Mouse (Mus musculus) naive thymus-derived CD4-positive, alpha-beta T cell, adult 2 months (primary cell): ENCODE data around the gene U2af2.

Source experiments
- DNase-seq: peaks from one replicate; pipeline ENCODE4 v3.0.0-alpha.2; 2011; ENCODE audit warnings: low read depth

U2af2 gene

DNA sequence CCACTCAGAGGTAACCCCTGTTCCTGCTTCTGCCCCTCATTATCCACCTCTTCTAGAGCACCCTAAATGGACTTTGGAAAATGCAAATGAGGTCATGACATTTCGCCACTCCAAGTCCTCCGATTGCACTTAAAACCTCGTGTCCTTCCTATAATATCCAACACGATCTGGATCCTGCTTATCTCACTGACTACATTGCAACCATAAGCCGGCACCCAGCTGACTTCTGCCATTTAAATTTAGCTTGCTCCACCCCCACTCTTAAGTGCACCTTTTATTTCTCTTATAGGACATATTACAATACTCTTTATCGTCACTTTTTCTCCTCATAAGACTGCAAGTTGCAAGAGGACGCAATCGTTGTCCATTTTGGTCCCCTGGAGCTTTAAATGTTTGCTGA lies 24.5 kb upstream of the U2af2 start:
- no peak for DNase-seq

DNA sequence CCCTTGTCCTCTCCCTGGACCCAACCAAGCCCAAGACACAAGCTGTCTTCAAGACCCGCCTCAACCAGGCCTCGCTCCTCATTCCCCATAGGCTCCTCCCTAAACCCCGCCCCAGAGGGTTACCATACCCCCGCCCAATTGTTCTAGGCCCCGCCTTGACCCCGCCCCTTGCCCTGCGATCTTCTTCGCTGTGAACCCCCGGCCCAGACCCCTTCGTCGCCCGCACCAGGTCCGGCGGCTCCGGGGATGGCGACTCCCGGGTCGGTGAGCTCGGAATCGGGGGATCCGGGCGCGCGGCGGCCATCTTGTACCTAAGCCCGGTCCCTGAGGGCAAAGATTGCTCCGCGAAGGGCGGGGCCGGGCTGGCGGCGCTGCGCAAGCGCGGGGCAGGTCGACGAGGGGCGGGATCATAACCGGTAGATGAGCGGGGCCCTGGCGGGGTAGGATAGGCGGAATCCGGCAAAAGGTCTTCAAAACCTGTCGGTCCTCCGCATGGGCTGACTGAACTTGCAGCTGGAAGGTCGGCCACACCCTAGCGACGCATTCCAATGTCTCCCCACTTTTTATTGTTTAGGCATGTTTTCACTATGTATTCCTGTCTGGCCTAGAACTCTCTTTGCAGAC lies 23.7 kb upstream of the U2af2 start, which contains the start of gene Zfp784:
Gene Zfp784, minus strand, starts transcription at position 338 of the 624 bp plus-strand sequence.
- peak; percentile 96 for DNase-seq

DNA sequence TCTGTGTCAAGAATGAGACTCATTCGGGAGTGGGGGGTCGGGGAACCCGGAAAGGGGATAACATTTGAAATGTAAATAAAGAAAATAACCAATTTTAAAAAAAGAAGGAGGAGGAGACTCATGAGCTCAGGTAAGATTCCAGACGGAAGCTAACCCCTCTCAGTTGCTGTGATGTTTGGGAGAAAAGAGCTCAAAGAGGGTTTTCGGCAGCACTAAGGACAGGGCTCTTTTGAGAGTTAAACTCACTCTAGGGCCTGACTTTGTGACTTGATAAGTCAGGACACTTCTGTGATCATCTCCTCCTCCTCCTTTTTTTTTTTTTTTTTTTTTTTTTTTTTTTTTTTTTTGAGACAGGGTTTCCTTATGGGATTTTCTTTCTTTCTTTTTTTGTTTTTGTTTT lies 23.0 kb upstream of the U2af2 start:
- DNase-seq: no peak

DNA sequence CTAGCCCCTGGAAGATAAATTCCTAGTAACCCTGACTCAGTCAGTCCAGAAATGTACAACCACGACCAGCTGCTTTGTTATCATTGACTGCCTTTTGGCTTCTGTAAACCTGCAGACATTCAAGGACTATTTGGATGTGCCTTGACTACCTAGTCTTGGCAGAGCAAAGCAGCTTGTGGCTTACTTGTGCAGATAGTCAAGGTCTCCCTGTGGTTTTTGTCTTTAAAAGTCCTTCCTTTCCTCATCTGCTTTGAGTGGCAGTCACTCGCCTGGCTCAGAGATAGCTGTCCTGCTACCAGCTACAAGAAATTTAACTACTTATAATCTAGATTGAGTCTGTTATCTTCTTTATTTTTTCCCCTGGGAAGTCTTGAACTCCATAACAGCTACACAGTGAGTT lies 17.0 kb upstream of the U2af2 start:
- DNase-seq: no peak

DNA sequence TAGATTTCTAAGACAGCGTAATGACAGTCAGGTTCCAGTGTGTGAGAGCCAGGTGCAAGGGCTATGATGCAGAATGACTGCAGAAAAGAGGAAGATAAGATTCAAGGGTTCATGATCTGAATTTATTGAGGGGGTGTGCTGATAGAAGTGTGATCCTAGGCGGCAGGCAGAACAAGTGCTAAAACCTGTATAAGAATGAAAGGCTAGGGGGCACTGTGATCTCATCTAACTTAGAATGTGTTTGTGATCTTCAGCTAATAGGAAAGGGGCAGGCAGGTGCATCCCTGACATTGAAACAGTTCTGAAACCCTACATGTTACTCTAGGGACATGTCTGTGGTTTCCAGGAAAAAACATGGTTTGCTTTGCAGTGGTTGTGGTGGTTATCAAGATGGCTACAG lies 15.8 kb upstream of the U2af2 start:
- no peak for DNase-seq

DNA sequence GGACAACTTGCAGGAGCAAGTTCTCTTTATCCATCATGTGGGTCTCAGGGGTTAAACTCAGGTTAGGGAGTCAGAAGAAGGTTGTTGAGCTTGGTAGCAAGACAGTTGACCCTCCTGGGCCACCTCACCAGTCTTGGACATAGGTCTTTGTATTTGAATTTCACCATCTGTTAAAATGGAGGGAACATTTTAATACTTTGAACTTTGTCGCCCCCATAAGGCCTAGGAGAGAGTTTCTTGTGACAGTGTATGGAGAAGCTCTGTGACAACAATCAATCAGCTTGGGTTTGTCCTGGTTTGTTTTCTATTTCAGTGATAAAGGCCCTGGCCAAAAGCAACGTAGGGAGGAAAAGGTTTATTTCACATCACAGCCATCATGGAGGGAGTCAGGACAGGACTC lies 14.6 kb upstream of the U2af2 start:
- peak; percentile 78 for DNase-seq

DNA sequence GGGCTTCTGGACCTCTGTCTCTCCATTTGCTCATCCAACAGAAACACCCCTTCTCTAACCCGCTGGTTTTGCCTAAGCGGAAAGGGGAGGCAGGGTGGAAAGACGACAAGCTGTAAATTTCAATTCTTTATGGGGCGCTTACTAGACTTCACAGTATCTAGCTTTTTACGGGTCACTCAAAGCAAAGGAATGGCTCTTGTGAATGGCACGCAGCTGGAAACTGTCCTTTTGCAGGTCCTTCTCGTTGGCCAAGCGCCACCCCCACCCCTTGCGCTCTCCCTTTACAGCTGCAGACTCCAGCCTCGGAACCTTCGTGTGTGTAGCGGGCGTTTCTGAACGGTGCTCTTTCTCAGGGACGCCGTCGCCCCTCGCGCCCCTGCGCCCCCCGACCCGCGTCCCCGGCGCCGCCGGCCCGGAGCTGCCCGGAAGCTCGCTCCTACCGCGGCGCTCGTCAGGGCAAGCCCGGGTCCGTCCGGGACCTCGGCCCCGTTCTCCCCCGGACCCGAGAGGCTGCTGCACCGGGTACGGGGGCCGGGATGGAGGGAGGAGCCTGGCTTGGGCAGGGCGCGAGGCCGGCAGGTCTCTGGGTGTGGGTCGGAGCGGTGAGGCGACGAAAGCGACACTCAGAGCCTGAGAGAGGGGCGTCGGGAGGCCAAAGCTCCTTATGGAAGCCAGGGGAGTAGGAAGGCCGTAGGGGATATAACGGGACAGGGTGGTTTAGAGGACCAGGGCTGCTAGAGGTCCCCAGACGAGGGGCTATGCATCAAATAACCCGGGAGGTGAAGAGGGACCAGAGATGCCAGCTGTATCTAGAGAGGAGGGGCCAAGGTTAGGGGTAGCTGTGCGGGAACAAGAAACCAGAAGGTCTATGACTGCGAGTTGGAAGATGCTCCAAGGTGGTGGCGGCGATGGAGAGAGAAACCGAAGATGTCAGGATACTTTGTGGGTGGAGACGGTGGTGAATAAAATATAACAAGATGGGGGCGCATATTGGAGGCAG lies 10.4 kb upstream of the U2af2 start, which contains the start of gene Zfp580:
Gene Zfp580, plus strand, starts transcription at position 346 of the 1,000 bp plus-strand sequence.
- peak; percentile 83 for DNase-seq

DNA sequence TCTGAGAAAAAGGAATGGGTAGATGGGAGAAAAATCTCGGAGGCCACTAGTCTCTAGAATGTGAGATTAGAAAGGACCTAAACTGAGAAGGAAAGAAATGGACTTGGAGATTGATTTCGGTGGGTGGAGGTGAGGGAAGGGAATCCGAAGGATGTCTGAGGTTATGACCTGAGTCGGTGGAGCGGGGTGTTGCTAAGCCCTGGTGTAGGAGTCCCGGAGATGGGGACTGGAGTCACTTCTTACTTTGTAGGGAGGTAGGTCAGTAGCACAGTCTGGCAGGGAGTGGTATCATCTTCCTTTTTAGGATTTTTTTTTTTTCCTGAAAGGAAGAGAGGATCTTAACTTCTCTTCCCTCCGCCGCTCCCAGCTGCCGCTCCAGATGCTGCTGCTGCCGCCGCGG lies 9.5 kb upstream of the U2af2 start:
- DNase-seq: peak; percentile 39

DNA sequence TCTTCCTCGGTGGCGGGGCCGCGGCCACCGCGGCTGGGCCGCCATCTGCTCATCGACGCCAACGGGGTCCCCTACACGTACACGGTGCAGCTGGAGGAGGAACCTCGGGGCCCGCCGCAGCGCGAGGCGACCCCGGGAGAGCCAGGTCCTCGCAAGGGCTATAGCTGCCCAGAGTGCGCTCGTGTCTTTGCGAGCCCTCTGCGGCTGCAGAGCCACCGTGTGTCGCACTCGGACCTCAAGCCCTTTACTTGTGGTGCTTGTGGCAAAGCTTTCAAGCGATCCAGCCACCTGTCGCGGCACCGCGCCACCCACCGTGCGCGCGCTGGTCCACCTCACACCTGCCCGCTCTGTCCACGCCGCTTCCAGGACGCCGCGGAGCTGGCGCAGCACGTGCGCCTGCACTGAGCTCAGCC lies 9.0 kb upstream of the U2af2 start:
- DNase-seq: no peak

DNA sequence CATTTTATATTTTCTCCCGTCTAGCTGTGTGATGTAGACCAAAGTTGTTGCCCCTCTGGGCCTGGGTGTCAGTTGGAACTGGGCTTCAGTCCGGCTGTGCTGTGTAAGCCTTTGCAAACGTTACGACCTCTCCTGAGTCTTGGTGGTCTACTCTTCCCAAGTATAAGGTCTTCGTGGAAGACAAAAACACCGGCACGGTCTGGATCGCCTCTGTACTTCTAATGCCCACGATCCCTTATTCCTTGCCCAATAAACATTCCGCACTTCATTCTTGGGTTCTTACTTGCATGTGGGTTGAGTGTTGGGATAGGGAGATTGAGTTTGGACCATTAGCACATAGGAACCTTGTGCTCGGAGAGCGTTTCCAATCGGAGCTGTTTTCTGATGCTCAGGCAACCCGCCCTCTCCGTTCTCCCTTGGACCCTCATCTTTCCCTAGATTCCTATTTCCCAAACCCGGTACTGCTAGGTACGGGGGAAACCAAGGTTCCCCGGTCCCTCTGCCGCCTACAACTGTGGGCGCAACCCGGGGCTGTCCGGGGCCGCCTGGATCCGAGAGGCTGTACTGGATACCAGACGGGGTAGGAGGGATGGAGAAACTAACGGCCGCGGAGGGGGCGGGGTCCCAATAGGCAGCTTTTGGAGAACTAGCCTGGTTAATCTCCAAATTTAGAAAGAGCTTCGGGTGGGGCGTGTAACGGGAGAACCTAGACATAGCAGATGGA lies 8.3 kb upstream of the U2af2 start:
- no peak for DNase-seq

DNA sequence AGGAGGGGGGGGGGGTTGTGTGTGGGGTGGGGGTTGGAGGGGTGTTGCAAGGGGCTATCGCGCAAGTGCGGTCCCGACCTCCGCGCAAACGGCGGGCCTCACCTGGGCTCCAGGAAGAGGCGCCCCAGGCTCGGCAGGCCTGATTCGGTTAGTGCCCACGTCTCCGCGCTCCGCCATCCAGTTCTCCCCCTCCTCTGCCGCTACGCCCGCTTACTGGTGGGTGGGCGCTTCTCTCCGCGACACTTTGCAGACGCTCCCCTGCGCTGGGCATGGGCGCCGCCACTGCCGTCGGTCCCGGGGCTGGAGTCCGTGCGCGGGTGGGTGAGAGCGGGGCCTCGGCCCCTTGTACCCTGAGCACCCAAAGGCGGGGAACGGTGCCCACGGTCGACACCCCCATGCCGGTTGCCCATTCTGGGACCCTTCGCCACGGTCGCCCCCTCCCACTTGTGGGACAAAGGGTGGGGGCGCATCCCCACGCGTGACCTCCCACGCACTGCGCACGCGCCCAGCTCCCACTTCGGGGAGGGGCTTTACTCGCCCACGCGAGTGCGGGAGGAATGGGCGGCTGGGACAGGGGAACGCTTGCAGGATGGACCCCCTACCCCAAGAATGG lies 5.2 kb upstream of the U2af2 start:
- DNase-seq: no peak

DNA sequence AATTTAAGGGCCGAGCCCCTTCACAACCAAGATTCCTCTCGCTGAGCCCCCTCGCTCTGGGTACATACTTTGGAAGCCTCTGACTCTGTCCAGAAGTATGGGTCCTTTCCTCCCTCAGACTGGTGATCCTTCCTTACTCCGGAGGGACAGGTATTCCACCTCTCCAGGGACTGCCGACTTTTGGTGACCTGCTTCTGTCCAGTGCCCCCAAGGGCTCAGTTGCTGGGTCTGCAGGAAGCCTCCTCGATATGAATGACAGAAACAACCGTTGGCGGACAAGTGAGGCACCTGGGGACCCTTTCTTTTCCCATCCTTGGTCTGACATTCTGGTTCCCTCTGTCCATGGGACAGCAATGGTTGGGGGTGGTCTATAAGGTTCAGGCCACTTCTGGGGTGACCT lies 4.6 kb upstream of the U2af2 start:
- no peak for DNase-seq

DNA sequence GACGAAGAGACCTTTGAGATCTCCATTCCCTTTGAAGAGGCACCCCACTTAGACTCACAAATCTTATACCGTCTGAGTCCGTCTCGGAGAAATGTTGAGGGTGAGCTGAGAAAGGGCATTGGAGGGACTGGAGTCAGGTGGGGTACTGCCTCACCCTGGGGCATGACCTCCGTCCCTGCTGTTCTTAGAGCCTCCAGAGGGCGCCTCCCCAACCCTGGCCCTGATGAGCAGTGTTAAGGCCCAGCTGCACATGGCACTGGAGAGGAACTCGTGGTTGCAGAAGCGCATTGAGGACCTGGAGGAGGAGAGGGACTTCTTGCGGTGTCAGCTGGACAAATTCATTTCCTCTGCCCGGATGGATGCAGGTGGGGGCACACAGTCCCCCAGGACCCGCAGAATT lies 4.1 kb upstream of the U2af2 start:
- peak; percentile 48 for DNase-seq

DNA sequence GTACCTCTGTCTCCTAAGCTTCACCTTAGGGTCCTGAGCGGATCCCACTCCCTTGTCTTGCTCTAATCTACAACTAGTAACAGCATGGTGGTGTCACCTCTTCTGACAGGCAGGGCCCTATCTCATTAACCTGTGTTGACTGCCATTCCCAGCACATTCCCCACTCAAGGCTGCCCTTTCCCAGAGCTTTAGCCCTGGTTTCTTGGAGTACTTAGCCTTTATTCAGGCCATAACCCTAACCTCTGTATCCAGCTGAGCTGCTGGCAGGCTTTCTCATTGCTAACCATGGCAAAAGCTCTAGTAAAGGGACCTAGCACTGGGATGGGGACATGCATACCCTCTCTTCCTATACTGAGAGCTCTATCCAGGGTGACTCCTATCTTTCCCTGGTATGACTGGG lies 3.3 kb upstream of the U2af2 start:
- no peak for DNase-seq

DNA sequence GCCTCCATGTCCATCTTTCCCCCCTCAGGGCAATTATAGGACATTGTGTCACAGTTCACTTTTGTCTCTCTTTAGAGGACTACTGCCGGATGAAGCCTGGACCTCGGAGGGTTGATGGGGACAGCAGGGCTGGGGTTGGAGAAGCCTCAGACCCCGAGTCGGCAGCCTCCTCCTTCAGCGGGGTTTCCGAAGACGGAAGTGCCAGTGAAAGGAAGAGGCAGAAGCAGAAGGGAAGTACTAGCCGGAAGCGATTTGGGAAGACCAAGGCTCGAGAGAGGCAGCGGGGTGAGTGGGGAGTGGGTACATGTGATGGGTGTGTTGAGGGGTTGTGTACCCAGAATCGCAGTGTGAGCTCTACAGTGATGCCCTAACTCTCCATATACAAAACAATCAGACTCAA lies 2.5 kb upstream of the U2af2 start:
- DNase-seq: no peak

DNA sequence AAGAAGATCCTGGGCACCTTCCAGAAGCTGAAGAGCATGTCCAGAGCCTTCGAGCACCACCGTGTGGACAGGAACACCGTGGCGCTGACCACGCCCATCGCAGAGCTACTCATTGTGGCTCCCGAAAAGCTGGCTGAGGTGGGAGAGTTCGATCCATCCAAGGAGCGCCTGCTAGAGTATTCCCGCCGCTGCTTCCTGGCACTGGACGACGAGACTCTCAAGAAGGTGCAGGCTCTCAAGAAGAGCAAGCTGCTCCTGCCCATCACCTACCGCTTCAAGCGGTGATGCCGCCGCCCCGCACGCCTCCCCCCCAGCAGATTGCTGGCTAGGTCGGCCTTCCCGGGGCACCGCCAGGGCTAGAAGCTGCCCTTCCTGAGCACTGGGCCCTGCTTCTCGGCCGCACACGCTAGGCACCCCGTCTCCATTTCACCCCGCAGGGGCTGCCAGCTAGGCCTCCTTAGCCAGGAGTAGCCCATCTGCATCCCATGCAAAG lies 1.7 kb upstream of the U2af2 start:
- peak; percentile 80 for DNase-seq

DNA sequence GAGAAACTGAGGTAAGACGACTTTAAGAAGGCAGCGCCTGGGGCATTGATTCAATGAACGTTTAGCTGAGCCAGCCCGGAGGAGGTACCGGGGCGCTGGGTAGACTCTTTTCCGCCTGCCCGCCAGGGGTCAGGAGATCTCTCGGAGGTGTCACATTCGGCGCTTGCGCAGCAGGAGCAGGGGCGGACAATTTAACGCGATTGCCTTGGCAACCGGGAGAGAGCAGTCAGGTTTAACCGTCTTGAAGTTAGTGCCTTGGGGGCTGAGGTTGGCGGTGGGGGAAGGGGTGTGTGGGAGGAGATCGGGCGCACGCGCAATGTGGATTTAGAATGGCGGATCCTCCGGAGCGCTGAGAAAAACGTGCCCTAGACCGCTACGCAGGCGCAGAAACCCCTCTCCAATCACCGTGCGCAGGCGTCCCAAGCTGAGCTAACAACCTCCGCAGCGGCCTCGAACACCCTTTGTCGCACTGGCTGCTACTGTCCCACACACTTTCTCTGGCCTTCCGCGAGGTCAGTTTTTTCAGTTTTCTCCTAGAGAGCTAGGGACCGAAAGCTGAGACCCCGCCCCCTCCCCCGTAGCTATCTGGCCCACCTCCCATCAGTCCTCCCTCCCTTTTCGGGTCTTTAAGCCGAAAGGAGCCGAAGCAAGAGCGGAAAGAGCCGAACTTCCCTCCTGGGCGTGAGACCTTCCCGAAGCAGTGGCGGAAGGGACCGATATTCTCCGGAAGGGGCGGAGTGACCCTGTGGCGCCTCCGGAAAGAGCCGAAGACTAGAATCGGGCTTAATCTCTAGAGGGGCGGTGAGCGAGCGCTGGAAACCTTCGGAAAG lies 784 bp upstream of the U2af2 start:
- DNase-seq: peak; percentile 99

DNA sequence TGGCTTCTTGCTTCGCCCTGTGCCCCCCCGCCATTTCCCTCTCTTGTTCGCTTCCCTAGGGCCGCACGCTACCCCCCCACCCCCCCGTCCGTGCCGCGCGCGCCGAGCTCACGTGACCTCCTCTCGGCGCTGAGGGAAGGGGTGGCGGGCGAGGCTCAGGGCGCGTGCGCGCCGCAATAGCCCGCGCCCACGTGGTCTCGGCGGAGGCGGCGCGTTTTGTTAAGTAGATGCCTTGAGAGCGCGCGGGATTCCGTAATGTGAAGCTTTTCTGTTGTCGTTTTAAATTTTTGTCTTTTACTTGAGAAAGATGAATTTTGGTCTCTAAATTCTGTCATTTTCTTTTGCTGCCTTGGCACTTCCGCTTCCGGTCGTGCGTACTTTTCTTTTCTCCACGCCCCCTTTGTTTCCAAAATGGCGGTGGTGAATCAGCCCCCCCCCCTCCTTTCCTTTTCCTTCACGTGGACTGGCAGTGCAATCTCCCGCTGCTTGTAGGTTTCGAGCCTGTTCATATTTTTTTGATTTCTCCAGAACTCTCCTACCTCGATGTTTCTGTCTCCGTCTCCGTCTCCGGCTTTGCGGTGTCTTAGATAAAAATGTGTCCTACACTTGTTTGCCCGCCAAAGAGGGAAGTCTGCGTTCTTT lies 538 bp downstream of the U2af2 start:
- peak; percentile 95 for DNase-seq

DNA sequence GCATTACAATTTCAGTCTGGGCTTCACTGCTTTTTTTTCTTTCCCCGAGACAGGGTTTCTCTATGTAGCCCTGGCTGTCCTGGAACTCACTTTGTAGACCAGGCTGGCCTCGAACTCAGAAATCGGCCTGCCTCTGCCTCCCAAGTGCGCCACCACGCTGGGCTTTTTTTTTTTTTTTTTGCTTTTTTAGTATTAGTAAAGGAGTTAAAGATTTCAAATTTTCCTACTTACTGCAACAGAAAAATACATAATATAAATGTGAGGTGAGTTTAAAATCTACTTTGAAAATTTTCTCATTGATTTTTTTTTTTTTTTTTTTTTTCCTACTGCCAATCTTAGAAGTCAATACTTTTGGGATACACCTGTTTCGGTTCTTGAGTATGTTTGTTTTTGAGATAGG lies 2.9 kb downstream of the U2af2 start:
- no peak for DNase-seq

DNA sequence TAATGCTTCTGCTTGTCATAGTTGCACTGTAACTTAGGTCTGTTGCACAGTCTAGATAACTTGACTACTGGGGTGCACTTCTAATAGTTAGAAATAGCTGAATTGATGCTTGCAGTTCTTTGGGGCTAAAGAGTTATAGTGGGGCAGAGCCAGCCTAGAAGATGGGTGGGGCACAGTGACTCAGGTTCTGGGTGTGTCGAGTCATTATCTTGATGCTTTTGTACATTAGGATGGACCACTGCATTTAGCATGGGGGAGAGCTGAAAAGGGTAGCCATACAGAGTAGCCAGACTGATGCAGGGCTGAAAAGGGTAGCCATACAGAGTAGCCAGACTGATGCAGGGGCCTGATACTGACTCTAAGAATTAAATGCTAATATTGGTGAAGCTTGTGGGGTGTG lies 11.6 kb downstream of the U2af2 start:
- no peak for DNase-seq

DNA sequence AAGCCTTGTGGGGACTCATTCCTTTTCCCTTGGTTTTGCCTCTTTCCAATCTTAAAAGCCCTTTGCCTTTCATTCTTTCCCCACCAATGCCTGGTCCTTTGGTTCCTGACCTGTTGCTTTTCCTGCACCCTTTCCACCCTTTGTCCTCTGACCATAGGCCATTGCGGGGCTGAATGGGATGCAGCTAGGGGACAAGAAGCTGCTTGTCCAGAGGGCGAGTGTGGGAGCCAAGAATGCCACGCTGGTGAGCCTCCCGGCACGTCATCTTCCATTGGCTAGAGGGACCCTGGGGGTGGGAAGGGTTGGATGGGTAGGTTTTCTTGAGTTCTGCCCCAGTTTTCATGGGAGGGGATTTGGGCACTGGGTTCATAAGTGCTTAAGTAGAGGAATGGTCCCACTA lies 13.0 kb downstream of the U2af2 start:
- no peak for DNase-seq
